ENCODE assay signal across 24 mouse cellular contexts in the genomic region with DNA sequence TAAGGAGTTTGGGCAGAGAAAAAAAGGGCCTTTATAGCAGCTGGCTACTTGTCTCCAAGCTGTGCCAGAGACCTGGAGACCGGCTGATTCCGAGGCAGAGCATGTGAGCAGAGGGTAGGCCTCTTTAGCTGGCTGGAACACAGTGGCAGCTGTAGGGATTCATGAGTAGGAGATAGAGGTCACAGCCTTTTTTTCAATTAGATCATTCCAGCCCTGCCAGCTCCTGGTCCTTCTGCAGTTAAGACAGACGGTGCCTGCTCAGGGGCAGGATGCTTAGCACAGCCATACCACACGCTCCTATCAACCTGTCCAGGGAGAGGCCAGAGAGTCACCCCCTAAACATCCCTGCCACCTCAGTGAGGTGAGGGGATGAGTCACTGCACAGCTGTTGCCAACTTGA.
"Had no signal": no experiment of that assay in that cellular context is flagged by ENCODE, and none has a peak within 500 bp of the region (broad histone marks: within the 10 kb centered on the region; RNA-seq: fewer than 3 reads in every experiment).

No protein-coding gene starts in this region.

- H3K36me3 ChIP-seq: limb, embryonic 12.5 days; limb, embryonic 15.5 days; midbrain, embryonic 12.5 days; neural tube, embryonic 12.5 days; neural tube, embryonic 15.5 days had no signal

- ATAC-seq: liver, postnatal 0 days; lung, postnatal 0 days had no signal

- H3K27me3 ChIP-seq: limb, embryonic 12.5 days; limb, embryonic 15.5 days; midbrain, embryonic 12.5 days; neural tube, embryonic 12.5 days; neural tube, embryonic 15.5 days had no signal

- H3K4me3 ChIP-seq: layer of hippocampus, adult 2 months; limb, embryonic 12.5 days; limb, embryonic 15.5 days; midbrain, embryonic 12.5 days; neural tube, embryonic 12.5 days; neural tube, embryonic 15.5 days had no signal

- H3K4me1 ChIP-seq: limb, embryonic 12.5 days; limb, embryonic 15.5 days; midbrain, embryonic 12.5 days; neural tube, embryonic 12.5 days; neural tube, embryonic 15.5 days had no signal

- H3K9ac ChIP-seq: limb, embryonic 12.5 days; limb, embryonic 15.5 days; liver, embryonic 14.5 days; liver, postnatal 0 days; lung, embryonic 14.5 days; midbrain, embryonic 12.5 days; neural tube, embryonic 12.5 days; neural tube, embryonic 15.5 days had no signal

- H3K27ac ChIP-seq: kidney, postnatal 0 days; layer of hippocampus, adult 2 months; limb, embryonic 12.5 days; limb, embryonic 15.5 days; liver, embryonic 14.5 days; midbrain, embryonic 12.5 days; neural tube, embryonic 12.5 days; neural tube, embryonic 15.5 days; stomach, postnatal 0 days had no signal

- H3K4me2 ChIP-seq: limb, embryonic 12.5 days; limb, embryonic 15.5 days; liver, embryonic 11.5 days; lung, embryonic 14.5 days; midbrain, embryonic 12.5 days; neural tube, embryonic 12.5 days; neural tube, embryonic 15.5 days had no signal

- DNase-seq: kidney, adult 11 months; kidney, adult 8-10 months; kidney, postnatal 25 days; layer of hippocampus, adult 9-11 months; liver, postnatal 0 days; lung, embryonic 14.5 days; lung, postnatal 4 days; right cerebral cortex, adult 18-20 months; right cerebral cortex, postnatal 14 days; right cerebral cortex, postnatal 4 days; thymus, adult 2 months; thymus, postnatal 14 days; thymus, postnatal 4 days had no signal

- H3K9me3 ChIP-seq: limb, embryonic 12.5 days; limb, embryonic 15.5 days; midbrain, embryonic 12.5 days; neural tube, embryonic 12.5 days; neural tube, embryonic 15.5 days had no signal
